Mouse (Mus musculus): ENCODE data around the gene Lmtk3.

Gene Lmtk3

DNA sequence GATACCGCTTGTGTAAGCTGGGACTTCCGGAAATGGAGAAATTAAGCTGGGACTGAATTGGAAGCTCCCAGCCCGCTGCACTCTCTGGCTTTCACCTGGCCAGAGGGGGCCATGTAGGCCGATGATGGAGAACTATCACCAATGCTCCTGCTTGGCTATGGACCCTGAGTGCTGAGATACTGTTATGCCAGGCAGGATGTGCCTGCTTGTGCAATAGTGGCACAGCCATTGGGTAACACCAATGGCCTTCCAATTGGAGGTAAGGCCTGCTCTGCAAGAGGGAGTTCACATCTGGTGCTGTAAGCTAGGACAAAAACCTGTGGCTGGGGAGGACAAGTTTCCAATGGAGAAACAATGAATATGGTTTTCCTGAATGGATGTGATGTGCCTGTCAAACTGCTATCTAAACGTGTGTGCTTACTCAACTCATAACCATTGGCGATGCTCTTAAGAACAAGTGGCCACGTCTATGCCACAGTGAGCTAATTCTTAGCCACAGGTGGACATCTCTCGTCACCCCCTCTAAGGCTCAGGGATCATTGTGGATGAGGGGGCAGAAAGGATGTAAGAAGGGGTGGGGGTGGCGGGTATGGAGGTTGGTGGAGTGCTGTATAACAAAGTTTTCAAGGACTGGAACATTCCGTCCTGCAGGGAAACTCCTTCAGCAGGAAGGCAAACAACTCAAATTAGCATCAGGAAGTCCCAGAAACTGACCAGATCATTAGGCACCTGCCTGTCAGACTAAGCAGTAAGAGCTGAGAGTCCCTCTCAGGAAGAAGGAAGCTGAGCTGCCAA, 59.6 kb downstream of the Lmtk3 start:
- in situ Hi-C loops (cut with MboI; ENCODE audit: low sequenced_read_pairs): no loop called here

DNA sequence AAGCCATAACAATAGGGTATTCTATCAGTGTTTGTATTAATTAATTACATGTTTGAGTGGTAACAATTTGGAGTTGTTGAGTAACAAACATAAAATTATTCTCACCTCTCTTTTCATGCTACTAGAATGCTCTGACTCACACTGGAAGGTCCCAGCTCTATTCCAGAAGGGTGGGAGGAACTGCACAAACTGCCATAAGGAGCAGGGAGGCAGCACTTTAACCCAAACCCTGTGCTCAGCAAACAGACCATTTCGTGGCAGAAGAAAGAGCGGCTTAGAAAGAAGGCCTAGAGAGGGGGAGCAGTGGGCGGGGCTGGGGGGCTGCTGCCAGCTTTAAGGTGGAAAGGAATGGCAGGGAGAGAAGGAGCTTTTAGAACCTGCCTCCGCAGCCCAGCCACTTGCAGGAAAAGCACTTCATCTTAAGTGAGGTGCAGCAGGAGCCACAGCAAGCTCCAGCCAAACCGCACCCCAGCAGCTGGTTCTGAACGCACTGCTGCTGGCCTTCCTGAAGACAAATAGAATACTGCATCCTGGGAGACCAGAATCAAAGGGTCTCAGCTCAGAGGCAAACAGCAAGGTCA, 65.0 kb downstream of the Lmtk3 start:
- in situ Hi-C loops (cut with MboI; ENCODE audit: low sequenced_read_pairs): no loop called here

DNA sequence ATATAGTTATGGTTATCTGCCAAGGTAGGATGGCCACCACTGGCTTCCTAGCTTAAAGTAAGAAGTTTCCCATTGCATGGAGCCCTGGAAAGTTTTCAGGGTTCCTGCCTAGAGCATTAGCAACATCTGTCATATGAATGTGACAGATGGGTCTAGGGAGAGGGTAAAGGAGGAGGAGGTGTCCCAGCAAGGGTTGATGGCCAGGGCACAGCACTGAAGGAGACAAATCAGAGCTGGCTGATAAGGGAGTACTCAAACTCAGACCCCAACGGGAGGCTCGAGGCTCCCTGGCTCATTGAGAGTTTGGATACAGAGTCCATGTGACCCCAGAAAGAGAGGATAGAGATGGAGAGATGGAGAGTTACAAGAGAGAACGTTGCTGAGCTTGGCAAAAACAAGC, 67.1 kb downstream of the Lmtk3 start:
- in situ Hi-C loops (cut with MboI; ENCODE audit: low sequenced_read_pairs): no loop called here

DNA sequence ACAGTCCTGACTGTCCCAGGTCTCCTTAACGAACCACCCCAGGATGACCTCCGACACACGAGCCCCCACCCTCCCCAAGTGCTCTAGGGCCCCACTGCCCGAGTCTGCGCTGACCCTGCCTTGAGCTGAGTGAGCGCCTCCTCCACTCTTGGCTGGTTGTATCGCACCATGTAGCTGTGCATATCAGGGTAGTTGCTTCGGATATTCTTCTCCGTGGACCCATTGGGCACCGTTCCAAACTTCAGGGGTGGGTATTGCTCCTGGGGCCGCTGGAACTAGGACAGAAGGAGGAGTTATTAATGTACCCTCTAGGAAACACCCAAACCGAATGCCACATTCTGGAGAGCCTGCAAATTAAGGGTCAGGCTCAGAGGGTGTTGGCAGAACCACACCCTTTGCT, 69.6 kb downstream of the Lmtk3 start:
- in situ Hi-C loops (cut with MboI; ENCODE audit: low sequenced_read_pairs): no loop called here

All from CH12F3 (cell line).